Mouse (Mus musculus): ENCODE data around the gene Izumo1r.
"Not testable (repeated sequence)": the region's sequence is repeated elsewhere in the genome, so short reads cannot be mapped to it uniquely, and the experiment has no call there.

Izumo1r gene

GRCm38 (mm10) chr9:14905956-14906355, 2.2 kb upstream of the Izumo1r start:
- in situ Hi-C loops (cut with MboI, MseI) = no loop called here

DNA sequence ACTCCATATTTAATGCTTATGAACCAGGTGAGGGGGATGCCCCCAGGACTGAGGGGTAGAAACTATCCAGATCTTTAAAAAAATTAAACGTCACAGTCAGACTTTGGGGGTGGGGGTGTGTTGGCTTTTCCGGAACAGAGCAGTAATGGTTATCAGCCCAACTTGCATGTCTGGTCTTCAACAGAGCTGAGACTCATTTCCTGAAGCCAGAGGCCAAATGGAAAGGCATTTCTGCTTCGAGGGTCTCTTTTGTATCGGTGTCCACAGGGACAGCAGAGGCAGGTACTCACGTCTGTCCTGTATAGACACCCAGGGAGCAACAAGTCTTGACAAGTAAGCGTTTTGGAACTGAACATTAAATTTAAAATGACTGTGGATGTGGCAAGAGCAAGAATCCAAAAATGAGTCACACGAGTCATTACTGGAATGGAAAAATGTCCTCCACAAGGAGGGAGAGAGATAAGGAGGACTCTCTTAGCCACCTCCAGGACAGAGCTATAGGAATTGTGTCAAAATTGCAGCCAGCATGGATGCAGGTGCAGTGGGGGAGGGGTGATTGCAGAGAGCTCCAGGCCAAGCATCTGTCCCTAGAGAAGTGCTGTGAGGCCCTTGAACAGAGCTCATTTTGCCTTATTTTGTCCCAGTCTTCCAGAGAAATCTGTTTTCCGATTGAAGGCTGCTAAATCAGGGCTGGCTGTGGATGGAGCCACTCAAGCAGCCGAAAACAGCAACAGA, 1.2 kb upstream of the Izumo1r start:
- in situ Hi-C loops (cut with MboI, MseI) = loop anchor here in 1 of 2 experiments (5.0 kb wide), 1 partner anchor 112 kb away; no protein-coding TSS in a partner anchor

GRCm38 (mm10) chr9:14903006-14903405, 743 bp downstream of the Izumo1r start:
- in situ Hi-C loops (cut with MboI, MseI) = loop anchor here in 1 of 2 experiments (5.0 kb wide), 1 partner anchor 114 kb away; no protein-coding TSS in a partner anchor

DNA sequence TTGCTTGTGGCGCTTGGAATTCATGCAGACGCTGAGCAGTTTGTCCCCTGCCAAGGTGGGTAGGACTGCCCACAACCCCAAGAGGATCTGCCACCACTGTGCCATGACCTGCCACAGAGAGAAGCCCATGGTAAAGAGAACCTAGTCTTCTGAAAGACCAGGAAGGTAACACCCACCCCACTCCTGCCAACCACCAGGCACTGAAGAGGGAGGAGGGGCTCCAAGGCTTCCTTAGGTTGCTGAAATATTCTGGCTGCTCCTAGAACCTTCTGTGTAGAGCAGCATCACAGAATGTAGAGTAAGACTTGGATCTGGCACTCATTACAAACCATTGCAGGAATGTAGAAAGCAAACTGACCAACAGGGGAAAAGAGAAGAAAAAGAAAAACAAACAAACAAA, 1.3 kb downstream of the Izumo1r start:
- in situ Hi-C loops (cut with MboI, MseI) = loop anchor here in 1 of 2 experiments (5.0 kb wide), 1 partner anchor 115 kb away; no protein-coding TSS in a partner anchor

DNA sequence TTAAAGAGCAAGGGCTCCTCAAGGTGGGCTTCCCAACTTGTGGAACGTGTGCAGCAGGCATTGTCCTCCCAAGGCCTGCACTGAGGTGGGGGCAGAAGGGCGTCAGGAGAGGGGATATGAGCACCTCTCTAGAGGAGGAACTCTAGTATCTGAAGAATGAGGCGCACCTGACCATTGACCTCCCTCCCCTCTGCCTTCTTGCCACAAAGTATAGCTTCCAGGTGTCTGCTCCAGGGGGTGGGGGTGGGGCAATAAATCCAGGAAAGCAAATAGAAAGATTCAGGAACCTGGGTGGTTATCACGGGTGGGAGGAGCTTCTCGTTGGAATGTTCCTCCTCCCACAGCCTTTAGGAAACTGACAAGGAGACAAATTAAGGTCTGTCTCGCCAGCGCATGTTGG, 2.0 kb downstream of the Izumo1r start:
- in situ Hi-C loops (cut with MboI, MseI) = loop anchor here in 1 of 2 experiments (5.0 kb wide), 1 partner anchor 116 kb away; no protein-coding TSS in a partner anchor

DNA sequence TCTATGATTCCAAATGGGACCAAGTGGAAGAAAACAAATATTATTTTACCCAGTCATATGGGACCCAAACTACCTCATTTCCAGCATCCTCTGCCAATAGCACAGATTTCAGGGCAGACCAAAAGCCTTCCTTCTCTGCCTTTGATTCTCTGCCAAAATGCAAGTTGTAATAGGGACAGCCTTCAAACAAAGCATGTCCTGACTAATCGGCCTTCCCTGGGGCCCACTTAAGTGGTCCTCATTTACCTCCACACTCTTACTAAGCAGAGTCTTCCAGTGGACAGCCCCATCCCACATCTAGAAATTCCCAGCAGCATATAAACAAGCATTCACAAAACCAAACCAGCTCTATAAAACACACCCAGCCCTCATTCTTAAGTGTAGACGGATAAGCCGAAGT, 6.6 kb downstream of the Izumo1r start:
- in situ Hi-C loops (cut with MboI, MseI) = no loop called here

DNA sequence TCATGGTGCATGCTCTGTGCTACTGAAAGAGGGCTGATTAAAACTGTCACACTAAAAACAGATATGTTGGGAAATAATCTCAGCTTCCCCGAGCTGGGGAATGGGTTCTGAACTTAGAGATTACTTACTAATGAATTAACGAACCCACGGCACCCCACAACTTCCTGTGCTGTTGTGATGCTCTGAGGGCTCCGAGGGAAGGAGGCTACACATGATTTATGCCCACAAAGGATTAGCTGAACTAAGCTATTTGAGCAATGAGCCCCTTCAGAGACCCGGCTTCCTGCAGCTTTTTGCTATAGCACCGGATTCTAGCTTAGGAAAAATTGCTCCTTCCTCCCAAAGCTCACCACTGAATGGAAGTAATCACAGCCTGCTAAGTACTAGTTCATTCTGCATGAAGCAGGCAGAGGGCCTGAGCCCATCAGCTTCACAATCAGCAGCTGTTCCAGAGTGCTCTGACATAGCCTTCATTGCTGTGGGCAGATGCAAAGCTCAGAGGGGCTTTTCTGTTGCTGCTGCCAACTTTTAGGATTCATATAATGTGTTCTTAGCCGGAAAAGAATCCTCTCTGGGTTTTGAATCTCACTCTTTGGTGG, 8.4 kb downstream of the Izumo1r start:
- in situ Hi-C loops (cut with MboI, MseI) = no loop called here

DNA sequence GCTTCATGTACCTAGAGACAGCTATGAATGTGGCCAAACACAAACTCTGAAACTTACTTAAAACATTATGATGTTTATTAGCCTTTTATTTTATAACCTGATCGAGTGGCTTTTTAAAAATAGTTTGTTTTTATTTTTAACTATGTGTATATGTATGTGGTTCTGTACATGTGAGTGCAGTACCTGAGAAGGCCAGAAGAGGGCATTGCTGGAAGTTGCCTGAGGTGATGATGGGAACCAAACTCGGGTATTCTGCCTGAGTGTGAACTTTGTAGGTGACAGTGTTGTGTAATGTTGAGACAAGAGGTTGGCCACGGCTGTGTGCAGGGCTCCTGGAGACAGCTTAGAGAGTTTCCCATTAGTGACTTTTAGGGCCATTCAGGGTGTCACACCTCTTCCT, 9.1 kb downstream of the Izumo1r start:
- in situ Hi-C loops (cut with MboI, MseI) = no loop called here

DNA sequence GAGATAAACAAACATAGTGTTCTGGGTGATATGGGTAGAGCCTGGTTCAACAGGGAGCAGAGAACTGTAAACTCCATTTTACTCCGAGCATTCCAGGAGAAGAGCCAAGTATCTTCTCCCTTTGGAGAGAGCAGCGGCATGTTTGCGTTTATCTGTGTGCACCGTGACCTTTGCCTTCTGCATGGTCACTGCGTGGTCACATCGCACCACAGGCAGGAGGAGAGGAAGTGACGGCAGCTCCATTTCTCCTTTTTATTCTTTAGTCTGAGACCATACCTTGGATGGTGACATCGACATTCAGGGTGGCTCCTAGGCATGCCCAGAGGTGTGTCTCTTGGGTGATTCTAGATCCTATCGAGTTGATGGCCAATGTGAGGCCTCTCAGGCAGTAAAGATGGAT, 10.4 kb downstream of the Izumo1r start:
- in situ Hi-C loops (cut with MboI, MseI) = no loop called here

DNA sequence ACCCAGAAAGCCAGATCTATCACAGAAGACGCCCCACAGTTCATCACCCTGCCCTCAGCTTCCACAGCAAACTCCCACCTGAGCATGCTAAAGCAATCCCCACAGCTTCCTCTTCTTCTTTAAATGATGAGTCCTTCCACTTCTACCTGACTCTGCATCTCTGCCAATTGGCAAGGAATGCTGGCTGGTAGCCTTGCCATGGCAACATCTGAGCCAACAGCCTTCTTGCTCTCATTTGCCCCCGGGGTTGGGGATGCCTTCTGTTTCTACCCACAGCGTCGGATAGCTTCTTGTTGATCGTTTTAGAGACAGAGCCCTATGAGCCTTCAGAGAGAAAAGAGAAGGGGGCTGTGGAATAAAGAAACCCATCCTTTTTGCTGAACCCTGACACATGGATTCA, 11.9 kb downstream of the Izumo1r start:
- in situ Hi-C loops (cut with MboI, MseI) = no loop called here

- in situ Hi-C loops (cut with MboI, MseI) = no loop called here
These were observed 13.1 kb downstream of the Izumo1r start for GRCm38 (mm10) chr9:14890699-14891098.

DNA sequence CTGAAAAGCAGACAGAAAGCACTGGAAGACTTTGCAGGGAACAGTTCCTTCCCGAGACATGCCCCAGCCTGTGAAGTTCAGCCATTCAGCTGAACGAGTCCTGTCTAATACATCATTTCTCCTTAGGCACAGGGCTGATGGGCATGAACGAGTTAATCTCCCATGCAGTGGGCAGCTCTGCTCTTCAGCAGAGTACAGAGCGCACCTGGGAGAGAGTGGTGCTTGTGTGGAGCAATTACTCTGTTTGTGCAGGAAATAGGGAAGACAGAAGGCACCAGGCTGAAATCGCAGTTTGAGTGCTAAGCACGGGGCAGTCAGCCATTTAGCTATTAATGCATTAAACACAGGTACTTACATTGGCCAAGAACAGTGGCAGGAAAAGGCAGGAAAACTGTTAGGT, 15.1 kb downstream of the Izumo1r start:
- in situ Hi-C loops (cut with MboI, MseI) = loop anchor here in 1 of 2 experiments (5.0 kb wide), 1 partner anchor 124 kb away; no protein-coding TSS in a partner anchor

- in situ Hi-C loops (cut with MboI, MseI) = loop anchor here in 1 of 2 experiments (5.0 kb wide), 1 partner anchor 124 kb away; no protein-coding TSS in a partner anchor
These were observed 15.9 kb downstream of the Izumo1r start for GRCm38 (mm10) chr9:14887787-14888382.

DNA sequence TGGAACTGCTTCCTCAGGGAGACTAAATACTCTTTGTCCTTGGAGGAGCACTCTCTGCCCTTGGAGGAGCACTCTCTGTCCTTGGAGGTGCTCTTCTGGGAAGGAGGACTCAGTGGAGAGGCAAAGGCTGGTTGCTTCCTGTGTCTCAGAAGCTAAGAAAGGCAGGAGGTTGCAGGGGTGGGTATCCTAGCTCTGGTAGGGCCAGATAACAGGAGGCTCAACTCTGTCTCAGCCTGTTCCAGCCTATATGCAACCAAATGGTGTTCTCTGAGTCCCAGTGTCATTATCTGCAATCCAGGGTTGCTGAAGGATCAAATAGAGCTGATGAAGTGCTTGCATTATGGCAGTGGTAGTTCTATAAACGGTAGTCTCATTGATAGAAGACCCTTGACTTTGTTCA, 17.8 kb downstream of the Izumo1r start:
- in situ Hi-C loops (cut with MboI, MseI) = loop anchor here in 1 of 2 experiments (5.0 kb wide), 1 partner anchor 126 kb away; no protein-coding TSS in a partner anchor

DNA sequence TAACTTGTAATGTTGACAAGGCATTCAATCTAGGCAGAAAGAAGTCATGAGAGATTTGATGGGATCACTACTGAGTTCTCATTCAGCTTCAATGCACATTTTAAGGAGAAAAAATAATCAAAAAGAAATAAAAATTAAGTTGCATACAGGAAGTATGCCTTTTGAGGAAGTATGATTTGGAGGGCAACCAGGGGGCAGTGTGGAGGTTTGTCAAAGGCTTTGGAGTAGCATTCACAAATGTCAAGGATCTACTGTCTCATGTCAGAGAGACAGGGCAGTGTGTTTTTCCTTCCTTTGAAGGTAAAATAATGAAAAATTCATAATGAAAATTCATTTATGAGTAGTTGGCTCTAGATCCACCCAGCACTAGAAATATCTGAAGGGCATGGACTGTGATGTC, 18.6 kb downstream of the Izumo1r start:
- in situ Hi-C loops (cut with MboI, MseI) = loop anchor here in 1 of 2 experiments (5.0 kb wide), 1 partner anchor 127 kb away; no protein-coding TSS in a partner anchor

DNA sequence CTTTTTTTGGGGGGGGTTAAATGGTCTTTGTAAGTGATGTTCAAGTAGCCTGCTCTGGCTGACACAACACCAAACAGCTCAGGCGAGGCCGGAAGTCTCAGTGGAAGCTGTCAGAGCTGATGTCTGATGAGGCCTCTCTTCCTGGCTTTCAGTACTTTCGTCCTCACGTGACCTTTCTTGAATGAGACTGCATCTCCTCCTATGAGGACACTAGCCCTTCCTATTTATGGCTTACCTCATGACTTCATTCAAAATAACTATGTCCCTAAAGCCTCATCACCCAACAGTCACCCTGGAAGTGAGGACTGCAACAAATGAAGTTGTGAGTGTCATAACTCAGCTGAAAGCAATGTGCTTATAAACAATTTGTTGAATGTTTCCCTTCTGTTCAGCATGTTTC, 19.1 kb downstream of the Izumo1r start:
- in situ Hi-C loops (cut with MboI, MseI) = loop anchor here in 1 of 2 experiments (5.0 kb wide), 1 partner anchor 128 kb away; no protein-coding TSS in a partner anchor

- in situ Hi-C loops (cut with MboI, MseI) = not testable (repeated sequence)
These were observed 27.2 kb downstream of the Izumo1r start for GRCm38 (mm10) chr9:14876566-14876965.

GRCm38 (mm10) chr9:14875743-14876507, 27.8 kb downstream of the Izumo1r start:
- in situ Hi-C loops (cut with MboI, MseI) = no loop called here

DNA sequence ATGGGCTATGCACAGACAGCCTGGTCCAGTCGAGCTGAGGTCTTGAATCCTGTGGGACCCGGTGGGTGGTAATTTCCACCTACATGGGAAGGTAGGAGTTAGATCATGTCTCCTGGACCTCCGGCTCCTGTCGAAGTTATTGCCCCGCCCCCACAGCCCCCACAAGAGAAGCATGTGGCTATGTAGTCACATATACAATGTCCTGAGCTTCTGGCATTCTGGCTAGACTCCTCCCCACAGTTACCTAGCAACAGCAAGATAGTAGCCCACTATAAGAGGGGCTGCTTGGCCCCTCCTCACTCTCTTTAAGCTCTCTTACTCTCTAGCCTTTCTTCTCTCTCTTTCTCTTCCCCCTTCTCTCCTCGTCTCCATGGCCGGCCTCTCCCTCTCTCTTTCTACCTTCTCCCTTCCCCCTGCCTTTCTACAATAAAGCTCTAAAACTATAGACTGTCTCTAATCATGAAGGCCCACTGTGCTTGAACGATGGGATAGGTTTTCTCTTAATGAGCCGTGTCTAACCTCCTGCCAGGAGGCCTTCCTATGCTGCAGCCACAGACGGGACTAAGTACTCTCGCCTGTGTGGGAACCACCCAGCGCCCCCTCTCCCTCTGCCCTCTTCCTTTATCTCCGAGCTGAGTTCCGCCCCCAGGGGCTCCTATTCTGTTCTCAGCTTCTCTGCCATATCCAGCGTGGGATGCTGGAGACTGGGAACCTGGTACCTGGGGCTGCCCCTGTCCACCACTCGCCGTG, 31.4 kb downstream of the Izumo1r start:
- in situ Hi-C loops (cut with MboI, MseI) = no loop called here

GRCm38 (mm10) chr9:14871536-14871935, 32.2 kb downstream of the Izumo1r start:
- in situ Hi-C loops (cut with MboI, MseI) = no loop called here

- in situ Hi-C loops (cut with MboI, MseI) = no loop called here
These were observed 32.9 kb downstream of the Izumo1r start for GRCm38 (mm10) chr9:14870802-14871201.

Data from T-helper 17 cell (primary cell).